Mouse (Mus musculus) lung, embryonic 16.5 days (tissue): ENCODE measurements at regions not wholly inside any gene's neighbourhood (a gene's known extent, or its start where the extent isn't known, plus 50 kb on each side); places are given as distances from the start of the nearest gene placed in this dataset.

Source experiments
- ATAC-seq: fragments of 200-750 bp; cut with Nextera tagmentation; 2 replicates; pipeline ENCODE4 v1.8.0; 2017; ENCODE audit warnings: low read depth, mild to moderate bottlenecking, moderate library complexity
- H3K27ac ChIP-seq: fragments of 300-500 bp; sonication (generic); 2 replicates; pipeline ENCODE4 v1.5.1; 2014; ENCODE audit warnings: mild to moderate bottlenecking, control low read depth, low read length
- H3K27me3 ChIP-seq: fragments of 300-500 bp; sonication (generic); 2 replicates; pipeline ENCODE4 v1.6.1; 2014; ENCODE audit warnings: low read depth, low read length, mixed read lengths; ENCODE audit not compliant: control insufficient read depth, insufficient read depth
- H3K36me3 ChIP-seq: fragments of 300-500 bp; sonication (generic); 2 replicates; pipeline ENCODE4 v1.6.1; 2014; ENCODE audit warnings: low read length; ENCODE audit not compliant: control insufficient read depth, insufficient read depth
- H3K4me1 ChIP-seq: fragments of 300-500 bp; sonication (generic); replicated peaks from 2 replicates; pipeline ENCODE4 v1.6.1; 2014; ENCODE audit warnings: low read length, mixed read lengths; ENCODE audit not compliant: control insufficient read depth, insufficient read depth
- H3K4me2 ChIP-seq: fragments of 300-500 bp; sonication (generic); 2 replicates; pipeline ENCODE4 v1.6.1; 2014; ENCODE audit warnings: low read depth, low read length, control low read depth
- H3K4me3 ChIP-seq: fragments of 300-500 bp; sonication (generic); 2 replicates; pipeline ENCODE4 v1.5.1; 2014; ENCODE audit warnings: mild to moderate bottlenecking, low read length, control low read depth
- H3K9ac ChIP-seq: fragments of 300-500 bp; sonication (generic); 2 replicates; pipeline ENCODE4 v1.6.1; 2014; ENCODE audit warnings: low read length, control low read depth
- H3K9me3 ChIP-seq: fragments of 300-500 bp; sonication (generic); 2 replicates; pipeline ENCODE4 v1.6.1; 2016; ENCODE audit warnings: low read length; ENCODE audit not compliant: control insufficient read depth
- WGBS: fragments of 180-500 bp; shearing (Covaris S2); extraction: QIAGEN DNeasy Blood & Tissue Kit; methylation state at CpG from one replicate; pipeline ENCODE4 v1.1.7; 2014; 5-methylcytosine and 5-hydroxymethylcytosine counted together

- Histone ChIP-seq H3K27ac (no peak overlapping the region), H3K27me3 (no peaks in the 10 kb centered on the region), H3K9ac (no peak overlapping the region), H3K9me3 (no peaks in the 10 kb centered on the region), H3K4me2 (no peak overlapping the region), H3K4me3 (no peak overlapping the region), H3K4me1 (no peaks in the 10 kb centered on the region; the same call in 1 of the 2 replicates), H3K36me3 (no peaks in the 10 kb centered on the region)
- WGBS, result 84% methylated on average over 4 of the region's 4 CpGs
- ATAC-seq, result no peak
Measured at GRCm38 (mm10) chr13:44132510-44132909, 347.9 kb downstream of the Cd83 start.

DNA sequence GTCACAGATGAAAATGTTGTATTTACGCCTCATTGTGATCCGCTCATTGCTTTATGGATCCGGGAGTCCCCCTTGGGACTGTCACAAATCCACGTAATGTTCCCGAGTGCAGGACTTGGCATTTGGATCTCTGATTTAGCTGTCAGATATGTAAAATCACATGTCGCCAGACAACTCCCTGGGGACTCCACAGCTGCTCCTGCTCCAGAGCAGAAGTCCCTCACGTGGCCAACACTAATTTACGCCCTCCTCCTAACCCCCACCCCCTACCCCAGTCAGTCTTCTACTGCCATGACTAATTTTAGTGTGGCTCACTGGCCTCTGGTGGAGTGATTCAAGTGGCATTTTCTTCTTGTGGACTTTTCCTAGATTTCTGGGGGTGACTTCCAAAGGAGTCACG, 348.9 kb downstream of the Cd83 start:
- H3K27me3 ChIP-seq, result no peaks in the 10 kb centered on the region
- no peaks in the 10 kb centered on the region for H3K36me3 ChIP-seq
- ATAC-seq, result no peak
- no peaks in the 10 kb centered on the region for H3K9me3 ChIP-seq
- no peak overlapping the region for H3K4me3 ChIP-seq
- 56% methylated on average over 9 of the region's 9 CpGs for WGBS
- no peak overlapping the region for H3K9ac ChIP-seq
- no peak overlapping the region for H3K27ac ChIP-seq
- no peaks in the 10 kb centered on the region; the same call in 1 of the 2 replicates for H3K4me1 ChIP-seq
- H3K4me2 ChIP-seq, result no peak overlapping the region

GRCm38 (mm10) chr13:44141181-44141580, 356.6 kb downstream of the Cd83 start:
- no peaks in the 10 kb centered on the region for H3K4me1 ChIP-seq
- no peak overlapping the region for H3K4me2 ChIP-seq
- ATAC-seq, result no peak
- peaks cover 4% of the 10 kb centered on the region; the same call in 1 of the 2 replicates for H3K9me3 ChIP-seq
- H3K4me3 ChIP-seq, result no peak overlapping the region
- H3K9ac ChIP-seq, result no peak overlapping the region
- WGBS, result 55% methylated on average over 5 of the region's 5 CpGs
- H3K27ac ChIP-seq, result no peak overlapping the region
- H3K36me3 ChIP-seq, result no peaks in the 10 kb centered on the region
- no peaks in the 10 kb centered on the region for H3K27me3 ChIP-seq

GRCm38 (mm10) chr13:44145441-44145840, 360.9 kb downstream of the Cd83 start:
- peaks cover 4% of the 10 kb centered on the region; the same call in 1 of the 2 replicates for H3K9me3 ChIP-seq
- no peak overlapping the region for H3K9ac ChIP-seq
- ATAC-seq, result no peak
- no peaks in the 10 kb centered on the region for H3K36me3 ChIP-seq
- no peaks in the 10 kb centered on the region for H3K4me1 ChIP-seq
- 84% methylated on average over 4 of the region's 4 CpGs for WGBS
- no peak overlapping the region for H3K4me3 ChIP-seq
- no peak overlapping the region for H3K4me2 ChIP-seq
- no peak overlapping the region for H3K27ac ChIP-seq
- H3K27me3 ChIP-seq, result no peaks in the 10 kb centered on the region

- no peak overlapping the region for H3K4me2 ChIP-seq
- WGBS, result 60% methylated on average over 5 of the region's 5 CpGs
- peaks cover 4% of the 10 kb centered on the region; the same call in 1 of the 2 replicates for H3K9me3 ChIP-seq
- H3K9ac ChIP-seq, result no peak overlapping the region
- no peak overlapping the region for H3K4me3 ChIP-seq
- no peak overlapping the region for H3K27ac ChIP-seq
- H3K36me3 ChIP-seq, result no peaks in the 10 kb centered on the region
- H3K27me3 ChIP-seq, result no peaks in the 10 kb centered on the region
- ATAC-seq, result no peak
- H3K4me1 ChIP-seq, result no peaks in the 10 kb centered on the region
Measured at GRCm38 (mm10) chr13:44147841-44148240, 363.3 kb downstream of the Cd83 start.

- ATAC-seq, result no peak
- no peak overlapping the region for H3K4me3 ChIP-seq
- WGBS, result 74% methylated on average over 3 of the region's 3 CpGs
- no peaks in the 10 kb centered on the region for H3K27me3 ChIP-seq
- no peak overlapping the region for H3K4me2 ChIP-seq
- no peaks in the 10 kb centered on the region for H3K36me3 ChIP-seq
- no peak overlapping the region for H3K27ac ChIP-seq
- H3K9ac ChIP-seq, result no peak overlapping the region
- H3K9me3 ChIP-seq, result peaks cover 2% of the 10 kb centered on the region; the same call in 1 of the 2 replicates
- H3K4me1 ChIP-seq, result no peaks in the 10 kb centered on the region
Measured at GRCm38 (mm10) chr13:44149499-44149898, 364.9 kb downstream of the Cd83 start.

GRCm38 (mm10) chr13:44151526-44151925, 367.0 kb downstream of the Cd83 start:
- H3K27ac ChIP-seq, result no peak overlapping the region
- H3K9me3 ChIP-seq, result no peaks in the 10 kb centered on the region
- no peak overlapping the region for H3K4me2 ChIP-seq
- 79% methylated on average over 6 of the region's 6 CpGs for whole genome bisulfite sequencing
- no peak for ATAC-seq
- no peak overlapping the region for H3K4me3 ChIP-seq
- H3K4me1 ChIP-seq, result no peaks in the 10 kb centered on the region
- no peak overlapping the region for H3K9ac ChIP-seq
- no peaks in the 10 kb centered on the region for H3K36me3 ChIP-seq
- no peaks in the 10 kb centered on the region for H3K27me3 ChIP-seq

DNA sequence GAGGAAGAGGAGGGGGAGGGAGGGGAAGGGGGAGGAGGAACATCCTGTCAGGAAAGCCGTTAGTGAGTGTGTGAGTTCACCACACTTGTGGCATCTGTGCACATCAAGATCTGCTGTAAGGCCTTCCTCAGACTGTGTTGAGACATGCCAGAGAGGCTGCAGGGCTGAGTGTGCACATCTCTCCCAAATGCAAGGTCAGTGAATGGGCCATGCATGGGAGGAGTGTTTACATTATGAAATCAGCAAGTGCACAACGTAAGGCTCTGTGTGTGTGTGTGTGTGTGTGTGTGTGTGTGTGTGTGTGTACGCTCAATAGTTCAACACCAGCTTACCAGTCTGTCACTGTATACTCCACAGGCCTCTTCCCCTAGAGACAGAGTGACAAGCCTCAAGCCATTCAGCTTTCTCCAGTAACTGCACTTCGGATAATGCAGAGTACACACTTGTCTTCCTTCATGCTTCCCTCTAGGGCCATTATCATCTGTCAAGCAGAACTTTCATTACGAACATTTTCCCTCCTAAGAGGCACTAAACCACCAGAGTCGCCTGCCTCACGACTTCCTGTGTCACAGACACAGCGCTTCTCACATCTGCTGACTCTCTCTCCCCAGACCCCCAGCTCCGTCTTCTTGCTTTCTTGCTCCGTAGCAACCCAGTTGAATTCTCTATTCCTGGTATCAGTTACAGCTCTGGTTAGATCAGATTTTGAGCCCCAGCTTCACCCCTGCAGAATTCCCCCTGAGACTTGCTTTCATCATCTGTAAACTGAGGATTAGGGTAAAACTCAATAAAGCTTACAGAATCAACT, 368.4 kb downstream of the Cd83 start:
- H3K4me3 ChIP-seq, result no peak overlapping the region
- peak; percentile 28; the same call in 1 of the 2 replicates for ATAC-seq
- 36% methylated on average over 10 of the region's 10 CpGs for WGBS

GRCm38 (mm10) chr13:44153784-44154183, 369.2 kb downstream of the Cd83 start:
- Histone ChIP-seq H3K27ac (no peak overlapping the region), H3K36me3 (no peaks in the 10 kb centered on the region), H3K4me1 (no peaks in the 10 kb centered on the region), H3K4me3 (no peak overlapping the region), H3K27me3 (no peaks in the 10 kb centered on the region; the same call in 1 of the 2 replicates), H3K9ac (no peak overlapping the region), H3K4me2 (no peak overlapping the region), H3K9me3 (no peaks in the 10 kb centered on the region)
- no peak for ATAC-seq
- 92% methylated on average over 5 of the region's 5 CpGs for WGBS

More for the DNA sequence above, 368.4 kb downstream of the Cd83 start:
- H3K4me2 ChIP-seq, result no peak overlapping the region
- no peaks in the 10 kb centered on the region for H3K36me3 ChIP-seq
- 0 out of 2 replicates have a peak overlapping the region, but pooled peaks have one; percentile 14 for H3K9ac ChIP-seq
- H3K27me3 ChIP-seq, result no peaks in the 10 kb centered on the region; the same call in 1 of the 2 replicates
- H3K9me3 ChIP-seq, result no peaks in the 10 kb centered on the region
- no peak overlapping the region for H3K27ac ChIP-seq
- H3K4me1 ChIP-seq, result no peaks in the 10 kb centered on the region
